Mouse (Mus musculus) kidney, adult 10 weeks (tissue): ENCODE data around the gene Jkamp. TPM values are rescaled to one million over a fixed set of nuclear protein-coding genes. Genes with fewer than 3 reads are reported as not detected.

Experiments
- polyA plus RNA-seq: library from polyadenylated mRNA; stranded (reverse); fragments of 350-450 nt; fragmentation: Illumina TruSeq; extraction: RNeasy Lipid Tissue Mini Kit (QIAGEN cat#74804); gene quantifications from one replicate; pipeline ENCODE4 v1.2.3, GENCODE M21; 2014; ENCODE audit warnings: low read depth, low replicate concordance

Gene Jkamp
- 66.8 TPM for polyA plus RNA-seq

GRCm38 (mm10) chr12:72085329-72086165, at the start of gene Jkamp, which contains the start of gene L3hypdh:
Gene Jkamp, plus strand, starts transcription at chr12:72085589.
Gene L3hypdh, minus strand, starts transcription at chr12:72085439.

GRCm38 (mm10) chr12:72070327-72071269, 14.8 kb upstream of the Jkamp start, which contains the start of gene Gpr135:
Gene Gpr135, minus strand, starts transcription at chr12:72071125.

Other genes starting within 250 kb of the Jkamp start
- 7.2 TPM for gene Gpr135, start 14.5 kb upstream of the Jkamp start, polyA plus RNA-seq
- 71.8 TPM for gene L3hypdh, start 150 bp upstream of the Jkamp start, polyA plus RNA-seq
- gene Ccdc175, start 99.4 kb downstream of the Jkamp start, polyA plus RNA-seq, result not detected